Mouse (Mus musculus) spleen, adult 2 months (tissue): ENCODE results near the gene Acsf3.

Experiments used
- CTCF ChIP-seq: fragments of 200-500 bp; IDR thresholded peaks from 2 replicates; pipeline ENCODE4 v1.5.1; 2011; ENCODE audit warnings: mild to moderate bottlenecking, inconsistent platforms; ENCODE audit not compliant: insufficient read depth, insufficient read length, insufficient replicate concordance; ENCODE audit errors: extremely low read depth
- POLR2A ChIP-seq: fragments of 200-500 bp; IDR thresholded peaks from 2 replicates; pipeline ENCODE4 v1.6.1; 2011; ENCODE audit warnings: low read depth, low read length, inconsistent platforms

- TF ChIP-seq CTCF (no peak), POLR2A (no peak)
Observed at GRCm38 (mm10) chr8:122824986-122825385, 49.7 kb downstream of the Acsf3 start.
